Mouse (Mus musculus) liver, embryonic 14.5 days (tissue): ENCODE measurements around the gene Trp53i13. TPM values are rescaled to one million over a fixed set of nuclear protein-coding genes. Genes with fewer than 3 reads are reported as not detected.

Source experiments
- ATAC-seq: fragments of 200-750 bp; cut with Nextera tagmentation; 2 replicates; pipeline ENCODE4 v1.8.0; 2017; ENCODE audit warnings: moderate number of reproducible peaks, mild to moderate bottlenecking, moderate library complexity; ENCODE audit not compliant: insufficient read depth
- DNase-seq, 3 experiments: peaks; one replicate each; pipeline ENCODE4 v3.0.0-alpha.2; 2012 to 2013; ENCODE audit warnings: low read depth in 3 of 3, low spot score in 3 of 3
- H3K27ac ChIP-seq: fragments of 300-500 bp; sonication (generic); 2 replicates; pipeline ENCODE4 v1.5.1; 2014; ENCODE audit warnings: moderate library complexity, mild to moderate bottlenecking, control low read depth, inconsistent platforms
- H3K27me3 ChIP-seq: fragments of 300-500 bp; sonication (generic); 2 replicates; pipeline ENCODE4 v1.6.1; 2014; ENCODE audit warnings: mild to moderate bottlenecking, low read length, moderate library complexity; ENCODE audit not compliant: control insufficient read depth, insufficient read depth
- H3K36me3 ChIP-seq: fragments of 300-500 bp; sonication (generic); replicated peaks from 2 replicates; pipeline ENCODE4 v1.6.1; 2014; ENCODE audit warnings: low read depth; ENCODE audit not compliant: control insufficient read depth, insufficient read depth
- H3K4me1 ChIP-seq, 2 experiments: fragments of 200-500 bp in 1 of 2; fragments of 300-500 bp in 1 of 2; sonication (generic) in 1 of 2; replicated peaks; 2 replicates each; pipeline ENCODE4 v1.6.1; 2012 to 2014; ENCODE audit warnings: antibody characterized with exemption in 1 of 2, inconsistent platforms in 1 of 2, low read length in 1 of 2; ENCODE audit not compliant: control insufficient read depth in 2 of 2, insufficient read depth in 2 of 2
- H3K4me2 ChIP-seq: fragments of 300-500 bp; sonication (generic); 2 replicates; pipeline ENCODE4 v1.6.1; 2014; ENCODE audit warnings: low read depth, mild to moderate bottlenecking, control low read depth, moderate library complexity
- H3K4me3 ChIP-seq, 2 experiments: fragments of 200-500 bp in 1 of 2; fragments of 300-500 bp in 1 of 2; sonication (generic) in 1 of 2; 2 replicates each; pipeline ENCODE4 v1.5.1; 2012 to 2014; ENCODE audit warnings: low read depth in 2 of 2, low read length in 2 of 2, mild to moderate bottlenecking in 2 of 2, control low read depth in 1 of 2, inconsistent platforms in 1 of 2, moderate library complexity in 1 of 2; ENCODE audit not compliant: insufficient read depth in 1 of 2
- H3K9ac ChIP-seq: fragments of 300-500 bp; sonication (generic); replicated peaks from 2 replicates; pipeline ENCODE4 v1.6.1; 2014; ENCODE audit warnings: mild to moderate bottlenecking, control low read depth, moderate library complexity
- H3K9me3 ChIP-seq: fragments of 300-500 bp; sonication (generic); 2 replicates; pipeline ENCODE4 v1.6.1; 2016; ENCODE audit warnings: low read length, mixed read lengths; ENCODE audit not compliant: control insufficient read depth
- CTCF ChIP-seq: IDR thresholded peaks from 2 replicates; pipeline ENCODE4 v1.5.1; 2016; ENCODE audit warnings: antibody characterized with exemption, low read depth, control low read depth
- EP300 ChIP-seq: IDR thresholded peaks from 2 replicates; pipeline ENCODE4 v1.6.1; 2016; ENCODE audit warnings: antibody characterized with exemption, low read depth
- WGBS: fragments of 180-500 bp; shearing (Covaris S2); extraction: QIAGEN DNeasy Blood & Tissue Kit; methylation state at CpG from one replicate; pipeline ENCODE4 v1.1.7; 2014; ENCODE audit not compliant: insufficient replicate concordance; 5-methylcytosine and 5-hydroxymethylcytosine counted together
- polyA plus RNA-seq, 2 experiments: library from polyadenylated mRNA; depleted of rRNA in 1 of 2; stranded (reverse) in 1 of 2; unstranded in 1 of 2; fragments of >200 nt; fragmentation: Nextera tagmentation in 1 of 2; extraction: Ambion mirVana in 1 of 2; gene quantifications; 2 replicates each; pipeline versions ENCODE4 v1.2.1 to v1.2.3; 2012 to 2014

Gene Trp53i13
- polyA plus RNA-seq, 2 experiments: 3.3 to 3.5 TPM

DNA sequence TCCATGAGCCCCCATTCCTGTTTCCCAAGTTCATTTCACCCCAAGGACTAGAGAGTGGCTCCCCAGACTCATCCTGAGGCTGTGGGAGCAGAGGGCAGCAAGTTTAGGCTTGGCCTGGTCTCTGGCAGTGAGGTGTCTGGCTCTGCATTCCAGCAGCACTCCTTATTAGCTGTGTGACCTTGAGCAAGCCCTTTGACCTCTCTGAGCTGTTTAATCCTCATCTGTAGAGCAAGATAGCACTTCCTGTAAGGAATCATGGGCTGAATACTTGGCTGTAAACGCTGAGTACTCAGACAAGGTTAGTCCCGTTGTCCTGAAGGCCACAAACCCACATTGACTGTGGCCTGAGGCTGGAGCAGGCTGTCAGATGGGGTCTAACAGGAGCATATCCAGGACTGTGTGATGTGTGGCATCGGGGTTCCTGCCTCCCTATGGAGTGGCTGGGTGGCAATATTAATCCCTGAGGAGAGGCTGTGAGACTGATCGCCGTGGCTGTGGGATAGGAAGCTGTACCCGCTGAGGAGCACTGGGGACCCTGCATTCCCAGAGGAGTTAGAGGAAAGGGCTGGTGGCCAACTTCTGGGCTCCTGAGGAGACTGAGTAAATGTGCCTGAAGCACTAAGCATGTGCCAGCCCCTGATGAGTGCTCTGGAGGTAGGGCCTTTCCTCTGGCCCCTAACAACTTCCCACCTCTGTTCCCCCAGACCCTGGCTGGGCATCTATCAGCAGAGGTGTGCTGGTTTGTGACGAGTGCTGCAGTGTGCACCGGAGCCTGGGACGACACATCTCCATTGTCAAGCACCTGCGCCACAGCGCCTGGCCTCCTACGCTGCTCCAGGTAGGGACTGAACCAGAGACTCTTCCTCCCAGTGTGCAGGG, 17.3 kb downstream of the Trp53i13 start:
- ATAC-seq (no peak), DNase-seq (no peak)
- Histone ChIP-seq H3K27ac (no peak overlapping the region), H3K36me3 (no peaks in the 10 kb centered on the region; the same call in none of the 2 replicates), H3K4me2 (no peak overlapping the region), H3K9ac (no peak overlapping the region), H3K4me1 (peaks cover 0 to 16% of the 10 kb centered on the region in 2 experiments; a peak in 2 of 4 replicates), H3K9me3 (no peaks in the 10 kb centered on the region), H3K27me3 (no peaks in the 10 kb centered on the region), H3K4me3 (no peak overlapping the region)
- TF ChIP-seq CTCF: no peak
- 78% methylated on average over 12 of the region's 12 CpGs for WGBS

DNA sequence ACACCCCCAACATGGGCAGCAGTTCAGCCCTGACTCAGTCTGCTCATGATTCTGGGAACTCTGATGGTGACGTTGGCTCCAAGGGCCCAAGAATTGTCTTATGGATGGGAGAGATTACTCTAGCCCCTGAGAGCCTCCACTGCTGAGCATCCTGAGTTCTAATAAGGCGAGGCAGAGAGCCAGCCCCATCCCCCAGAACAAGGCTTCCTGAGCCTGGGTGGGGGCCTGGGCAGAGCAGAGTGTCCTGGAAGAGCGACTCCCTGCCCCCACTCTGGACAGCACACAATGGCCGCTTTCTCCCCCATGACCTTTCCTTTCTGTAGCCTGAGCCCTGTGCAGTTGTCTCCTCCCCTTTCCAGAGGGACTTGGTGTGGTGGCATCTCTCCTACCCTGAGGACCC, 17.9 kb downstream of the Trp53i13 start:
- H3K9me3 ChIP-seq: no peaks in the 10 kb centered on the region
- H3K4me1 ChIP-seq: peaks cover 0 to 16% of the 10 kb centered on the region in 2 experiments; a peak in 2 of 4 replicates
- WGBS: 64% methylated on average over 4 of the region's 4 CpGs
- no peak for ATAC-seq
- H3K4me3 ChIP-seq: no peak overlapping the region
- no peaks in the 10 kb centered on the region; the same call in none of the 2 replicates for H3K36me3 ChIP-seq
- no peaks in the 10 kb centered on the region for H3K27me3 ChIP-seq
- no peak overlapping the region for H3K9ac ChIP-seq
- no peak overlapping the region for H3K4me2 ChIP-seq
- no peak overlapping the region for H3K27ac ChIP-seq
- no peak for DNase-seq
- no peak for TF ChIP-seq CTCF
- no peak for TF ChIP-seq EP300

DNA sequence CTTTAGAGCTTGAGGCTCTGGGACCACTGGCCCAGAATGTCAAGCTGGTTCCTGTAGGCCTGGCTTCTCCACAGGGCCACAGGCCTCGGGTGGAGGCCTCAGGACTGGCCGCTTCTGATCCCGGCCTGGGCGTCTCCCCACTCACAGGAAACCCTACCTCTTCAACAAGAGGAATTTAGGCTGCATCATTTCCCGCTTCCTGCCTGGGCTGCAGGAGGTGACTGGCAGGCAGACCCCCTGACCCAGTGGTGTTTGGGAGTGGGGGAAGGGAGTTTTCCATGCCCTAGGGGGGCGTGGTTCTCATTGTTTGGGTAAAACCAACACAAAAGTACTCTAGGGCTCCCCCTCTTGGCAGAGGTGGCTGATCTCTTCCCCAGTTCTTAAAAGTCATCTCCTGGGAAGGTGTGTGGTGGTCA, 18.4 kb downstream of the Trp53i13 start:
- no peak overlapping the region for H3K9ac ChIP-seq
- H3K27ac ChIP-seq: no peak overlapping the region
- no peak for TF ChIP-seq EP300
- TF ChIP-seq CTCF: peak; percentile 58
- DNase-seq (no peak), ATAC-seq (no peak)
- H3K27me3 ChIP-seq: no peaks in the 10 kb centered on the region
- H3K4me3 ChIP-seq: no peak overlapping the region
- H3K9me3 ChIP-seq: no peaks in the 10 kb centered on the region
- WGBS: 43% methylated on average over 6 of the region's 6 CpGs
- no peaks in the 10 kb centered on the region; the same call in none of the 2 replicates for H3K36me3 ChIP-seq
- H3K4me1 ChIP-seq: peaks cover 1 to 16% of the 10 kb centered on the region in 2 experiments; a peak in 3 of 4 replicates
- H3K4me2 ChIP-seq: no peak overlapping the region

DNA sequence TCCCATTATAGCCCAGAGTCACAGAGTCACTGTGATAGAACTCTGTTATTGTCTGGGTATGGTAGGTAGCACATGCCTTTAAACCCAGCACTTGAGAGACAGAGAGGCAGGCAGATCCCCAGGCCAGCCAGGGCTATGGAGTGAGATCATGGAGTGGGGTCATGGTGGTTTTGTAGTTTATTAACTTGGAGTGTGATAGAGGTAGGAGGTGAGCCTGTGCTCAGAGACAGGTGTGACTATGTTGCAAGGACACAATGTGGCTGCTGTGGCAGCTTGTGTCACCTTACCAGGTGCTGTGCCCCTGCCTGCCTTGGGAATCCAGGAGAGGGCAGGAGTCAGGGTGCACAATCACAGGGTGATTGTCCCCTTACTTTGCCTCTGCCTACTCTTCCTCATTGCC, 20.3 kb downstream of the Trp53i13 start:
- no peak overlapping the region for H3K9ac ChIP-seq
- DNase-seq: no peak
- H3K27ac ChIP-seq: no peak overlapping the region
- H3K36me3 ChIP-seq: no peaks in the 10 kb centered on the region; the same call in 1 of the 2 replicates
- no peak overlapping the region for H3K4me2 ChIP-seq
- no peaks in the 10 kb centered on the region for H3K9me3 ChIP-seq
- H3K4me1 ChIP-seq: peaks cover 7 to 29% of the 10 kb centered on the region in 2 experiments; a peak in 3 of 4 replicates
- ATAC-seq: no peak
- TF ChIP-seq EP300: no peak
- peaks cover 3% of the 10 kb centered on the region for H3K27me3 ChIP-seq
- H3K4me3 ChIP-seq: no peak overlapping the region

DNA sequence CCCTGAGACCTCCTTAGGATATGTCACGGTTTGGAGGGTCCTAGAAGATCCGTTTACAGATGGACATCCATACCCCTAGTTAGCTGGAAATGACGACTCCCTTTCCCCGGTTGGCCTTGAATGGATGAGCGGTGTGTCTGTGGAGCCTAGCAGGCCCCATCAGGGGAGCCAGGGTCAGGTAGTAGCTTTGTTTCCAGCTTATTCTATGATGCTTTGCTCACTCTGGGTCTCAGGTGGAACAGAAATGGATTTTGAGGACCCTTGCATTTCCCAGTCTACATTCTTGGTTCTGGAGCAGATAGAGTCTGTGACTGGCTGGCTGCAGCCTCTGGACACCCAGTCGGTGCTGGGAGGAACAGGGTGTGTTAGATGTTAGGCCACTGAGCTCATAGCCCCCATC, 21.0 kb downstream of the Trp53i13 start:
- no peaks in the 10 kb centered on the region for H3K9me3 ChIP-seq
- peaks cover 10% of the 10 kb centered on the region for H3K27me3 ChIP-seq
- no peak for TF ChIP-seq EP300
- no peak for TF ChIP-seq CTCF
- H3K36me3 ChIP-seq: no peaks in the 10 kb centered on the region; the same call in 1 of the 2 replicates
- WGBS: 70% methylated on average over 6 of the region's 6 CpGs
- H3K4me1 ChIP-seq: peaks cover 7 to 29% of the 10 kb centered on the region in 2 experiments; a peak in 3 of 4 replicates
- no peak overlapping the region for H3K4me3 ChIP-seq
- H3K9ac ChIP-seq: no peak overlapping the region
- H3K4me2 ChIP-seq: peak overlapping the region; percentile 82
- no peak for DNase-seq
- ATAC-seq: no peak
- H3K27ac ChIP-seq: no peak overlapping the region
